Mouse (Mus musculus) c-Kit-positive CD71-positive TER-119-positive erythroid progenitor cells, embryonic 14.5 days (primary cell): ENCODE measurements around the gene Cib4.
A peak's percentile ranks its signal among the peaks of the same experiment; 100 is the strongest.

Source experiments
- DNase-seq: peaks from one replicate; pipeline ENCODE4 v3.0.0-alpha.2; 2013; ENCODE audit warnings: low spot score

Gene Cib4

DNA sequence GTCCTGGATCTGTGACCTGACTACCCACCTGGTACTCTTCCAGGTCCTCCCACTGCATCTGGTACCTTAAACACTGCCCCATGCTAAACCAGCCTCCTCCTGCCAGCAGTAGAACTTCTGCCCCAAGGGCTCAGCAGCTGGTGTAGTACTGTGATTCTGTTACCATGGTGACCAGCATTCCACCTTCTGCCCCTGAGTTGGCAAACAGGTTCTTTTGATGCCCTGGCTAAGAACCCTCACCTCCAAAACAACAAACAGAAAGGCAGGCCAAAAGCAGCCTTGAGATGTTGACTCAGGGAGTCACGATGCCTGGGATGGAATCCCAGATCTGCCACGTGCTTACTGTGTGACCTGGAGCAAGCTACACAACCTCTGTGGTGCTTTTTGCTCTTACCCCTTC, at the start of gene Cib4:
TSS of gene Cib4 (minus strand) at position 139 of the 400 bp plus-strand sequence.
- DNase-seq: no peak

DNA sequence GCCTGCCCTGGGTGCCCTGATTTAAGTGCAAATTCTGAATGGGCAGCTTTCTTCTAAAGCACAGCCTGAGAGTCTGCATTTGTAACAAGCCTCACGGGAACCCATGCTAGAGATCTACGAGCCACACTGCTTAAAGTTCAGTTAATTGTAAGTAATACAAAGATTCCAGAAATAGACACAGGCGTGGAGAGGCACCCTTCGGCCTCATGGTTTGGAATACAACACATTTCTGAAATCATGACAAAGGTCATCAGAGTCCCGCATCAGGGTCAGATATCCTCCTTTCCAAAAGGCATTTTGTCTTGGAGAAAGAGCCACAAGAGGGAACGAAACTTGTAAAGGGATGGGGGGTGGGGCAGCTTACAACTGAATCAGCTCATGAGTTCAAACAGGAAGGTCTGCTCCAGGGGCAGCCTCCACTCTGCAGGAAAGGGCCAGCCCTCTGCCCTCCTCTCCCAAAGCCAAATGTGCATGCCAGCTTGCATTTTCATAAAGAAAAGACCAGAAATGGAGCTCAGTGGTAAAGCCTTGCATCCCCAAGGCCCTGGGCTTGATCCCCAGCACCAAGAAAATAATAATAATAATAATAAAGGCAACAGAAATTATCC, 49.4 kb upstream of the Cib4 start:
- DNase-seq: no peak

DNA sequence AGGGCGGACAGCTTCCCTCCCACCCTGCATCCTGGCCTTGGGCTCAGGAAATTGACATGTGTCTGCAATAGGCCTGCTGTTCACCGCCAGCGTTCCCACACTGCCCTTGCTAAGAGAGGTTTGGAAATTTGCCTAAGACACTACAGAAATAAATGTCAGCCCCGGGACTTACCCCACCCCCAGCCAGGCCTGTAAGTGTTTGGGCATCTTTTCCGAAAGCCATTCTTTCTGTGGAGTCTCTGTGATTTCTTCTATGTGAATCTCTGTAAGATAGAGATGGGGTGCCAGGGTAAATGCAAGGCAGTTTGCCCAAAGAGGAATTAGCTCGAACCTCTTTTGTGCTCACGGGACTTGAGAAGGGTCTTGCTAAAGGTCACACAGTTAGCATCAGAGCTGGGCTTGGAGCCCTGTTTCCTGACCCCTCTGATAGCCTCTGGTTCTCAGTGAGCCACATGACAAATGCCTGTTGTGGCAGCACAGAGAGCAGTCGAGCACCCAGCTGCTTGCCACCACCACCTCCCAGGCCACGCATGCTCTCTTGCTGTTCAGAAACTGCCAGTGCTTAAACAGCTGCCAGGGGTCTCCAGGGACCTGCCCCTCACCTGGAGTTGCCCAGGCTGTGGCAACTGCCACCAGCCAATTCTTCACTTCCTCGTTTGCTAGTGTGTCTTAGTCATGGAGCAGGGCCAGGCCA, 48.3 kb upstream of the Cib4 start:
- no peak for DNase-seq

DNA sequence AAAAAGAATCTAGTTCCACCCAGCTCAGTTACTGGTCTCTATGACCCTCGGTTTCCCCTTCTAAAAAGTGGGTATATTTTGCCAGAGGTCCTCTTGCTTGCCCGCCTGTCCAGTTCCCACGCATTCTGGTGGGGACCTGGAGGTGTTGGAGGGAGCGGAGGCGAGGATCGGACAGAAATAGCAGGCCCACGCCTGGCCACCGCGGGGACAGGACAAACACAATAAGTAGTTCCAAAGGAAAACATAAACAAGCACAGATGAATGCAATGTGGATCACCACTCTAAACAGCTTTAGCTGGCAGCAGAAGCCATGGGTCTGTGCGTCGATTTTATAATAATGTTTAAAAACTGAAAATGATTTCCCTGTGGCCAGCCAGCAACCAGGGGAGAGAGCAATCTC, 47.7 kb upstream of the Cib4 start:
- DNase-seq: no peak

DNA sequence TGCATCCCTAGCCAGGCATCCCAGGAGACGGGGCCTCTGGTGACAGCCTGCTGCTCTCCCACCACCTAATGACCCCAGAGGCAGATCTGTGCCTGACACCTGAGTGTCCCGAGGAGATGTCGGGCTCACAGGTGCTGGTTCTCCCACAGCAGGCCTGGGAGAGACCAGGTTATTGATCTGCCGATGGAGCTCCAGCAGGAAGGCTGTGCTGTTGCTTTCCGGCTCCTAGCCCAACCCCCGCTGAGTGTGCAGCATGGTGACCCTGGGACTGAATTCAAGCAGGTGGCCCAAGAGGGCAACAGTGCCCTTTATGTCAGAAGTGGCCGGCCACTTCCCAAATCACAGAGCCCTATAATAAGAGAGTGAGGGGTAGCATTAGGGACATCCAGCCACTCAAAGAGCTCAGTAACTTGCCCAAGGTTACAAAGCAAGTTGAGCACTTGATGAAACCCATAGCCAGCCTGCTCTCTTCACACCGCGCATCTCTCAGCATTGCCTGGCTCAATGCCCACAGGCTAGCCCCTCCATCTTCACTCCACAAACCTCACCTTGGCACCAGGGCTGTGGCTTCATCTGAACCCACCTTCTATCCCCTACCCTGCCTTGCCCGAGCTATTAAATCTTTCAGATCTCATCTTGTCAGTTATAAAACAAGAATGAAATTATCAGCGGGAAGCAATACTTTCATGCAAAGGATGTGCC, 46.8 kb upstream of the Cib4 start:
- DNase-seq: no peak

DNA sequence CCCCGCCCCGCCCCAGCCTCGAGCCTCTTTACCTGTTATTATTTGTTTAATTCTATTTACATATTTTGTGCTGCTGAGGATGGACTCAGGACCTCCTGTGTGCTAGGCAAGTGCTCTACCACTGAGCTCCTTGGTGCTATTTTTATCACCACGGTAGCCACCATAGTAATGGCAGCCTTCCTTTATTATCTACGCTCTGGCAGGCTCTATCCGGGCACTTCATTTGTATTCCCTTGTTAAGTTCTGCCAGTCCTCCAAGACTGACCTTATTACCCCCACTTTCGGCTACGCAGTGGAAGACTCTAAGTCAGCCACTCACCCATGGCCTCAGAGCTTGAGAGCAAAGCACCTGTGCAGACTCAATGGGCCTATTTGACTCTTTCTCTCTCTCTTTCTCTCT, 46.1 kb upstream of the Cib4 start:
- DNase-seq: no peak

DNA sequence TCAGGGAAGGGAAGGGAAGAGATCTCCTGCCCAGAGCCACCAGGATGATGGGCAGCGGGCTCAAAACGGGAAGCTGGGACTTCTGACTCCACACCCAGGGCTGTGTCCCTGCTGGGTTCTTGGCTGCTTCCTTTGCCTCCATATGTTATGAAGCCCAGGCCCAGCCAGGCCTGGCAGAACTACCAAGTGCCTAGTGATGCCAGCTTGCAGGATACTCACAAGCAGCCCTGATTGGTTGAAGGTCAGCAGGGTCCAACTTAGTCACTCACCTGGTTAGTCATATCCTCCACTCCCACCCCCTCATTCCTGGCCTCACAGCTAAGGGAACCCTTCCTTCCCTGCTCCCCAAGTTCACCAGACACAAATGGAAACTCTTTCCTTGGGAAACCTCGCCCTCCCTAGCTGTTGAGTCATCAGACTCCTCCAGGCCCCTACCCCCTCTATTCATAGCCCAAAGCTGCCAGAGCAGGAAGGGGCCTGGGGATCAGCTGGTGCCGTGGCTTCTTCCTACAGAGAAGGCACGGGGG, 45.6 kb upstream of the Cib4 start:
- no peak for DNase-seq

DNA sequence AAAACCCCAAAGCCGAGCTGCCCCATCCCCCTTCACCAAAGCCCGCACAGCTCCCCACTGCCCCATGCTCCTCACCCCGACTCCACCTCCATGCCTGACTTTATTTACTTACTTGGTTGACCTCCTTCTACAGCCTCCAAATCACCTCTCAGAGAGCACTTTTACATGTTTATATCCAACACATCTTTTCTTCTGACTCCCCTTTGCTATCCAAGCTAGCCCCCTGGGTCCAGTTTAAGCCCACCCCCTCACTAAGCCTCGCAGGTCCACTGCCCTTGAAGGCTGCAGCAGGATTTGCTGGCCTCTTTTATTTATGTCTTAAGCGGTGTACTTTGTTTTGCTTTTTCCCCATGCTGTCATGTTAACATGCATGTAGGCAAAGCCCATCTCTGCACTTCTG, 44.6 kb upstream of the Cib4 start:
- DNase-seq: no peak

DNA sequence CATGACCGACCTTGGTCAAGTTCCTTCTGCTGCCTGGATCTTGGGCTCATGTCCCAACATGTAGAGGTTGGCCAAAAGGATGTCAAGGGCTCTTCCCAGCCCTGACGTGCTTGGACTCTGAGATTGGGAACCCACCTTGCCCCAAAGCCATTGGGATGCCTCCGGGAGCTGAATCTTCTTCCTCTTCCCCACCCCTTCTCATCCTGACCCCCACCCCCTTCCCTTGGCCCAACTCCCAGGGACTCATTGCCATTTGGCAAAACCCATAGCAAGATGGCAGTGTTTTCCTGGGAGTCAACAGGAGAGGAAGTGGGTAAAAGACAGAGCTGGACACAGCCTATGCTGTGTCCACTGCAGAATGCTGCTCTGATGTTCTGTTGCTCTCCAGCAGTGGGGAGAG, 43.9 kb upstream of the Cib4 start:
- DNase-seq: no peak

DNA sequence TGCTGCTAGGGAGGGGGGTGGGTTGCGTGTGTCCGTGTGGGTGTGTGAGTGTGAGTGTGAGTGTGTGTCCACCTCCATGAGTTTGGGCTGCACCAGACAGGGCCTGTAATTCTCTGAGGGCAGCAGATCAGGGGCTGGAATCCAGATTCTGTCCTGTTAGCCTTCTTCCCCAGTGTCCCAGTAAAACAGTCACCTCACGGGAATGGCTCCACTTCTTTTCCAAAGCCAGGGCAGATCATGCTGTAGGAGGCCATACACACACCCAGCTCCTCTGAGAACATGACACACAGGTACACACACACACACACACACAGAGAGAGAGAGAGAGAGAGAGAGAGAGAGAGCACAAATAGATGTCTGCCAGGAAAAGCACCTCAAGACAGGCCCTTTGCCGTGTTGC, 43.4 kb upstream of the Cib4 start:
- DNase-seq: no peak

DNA sequence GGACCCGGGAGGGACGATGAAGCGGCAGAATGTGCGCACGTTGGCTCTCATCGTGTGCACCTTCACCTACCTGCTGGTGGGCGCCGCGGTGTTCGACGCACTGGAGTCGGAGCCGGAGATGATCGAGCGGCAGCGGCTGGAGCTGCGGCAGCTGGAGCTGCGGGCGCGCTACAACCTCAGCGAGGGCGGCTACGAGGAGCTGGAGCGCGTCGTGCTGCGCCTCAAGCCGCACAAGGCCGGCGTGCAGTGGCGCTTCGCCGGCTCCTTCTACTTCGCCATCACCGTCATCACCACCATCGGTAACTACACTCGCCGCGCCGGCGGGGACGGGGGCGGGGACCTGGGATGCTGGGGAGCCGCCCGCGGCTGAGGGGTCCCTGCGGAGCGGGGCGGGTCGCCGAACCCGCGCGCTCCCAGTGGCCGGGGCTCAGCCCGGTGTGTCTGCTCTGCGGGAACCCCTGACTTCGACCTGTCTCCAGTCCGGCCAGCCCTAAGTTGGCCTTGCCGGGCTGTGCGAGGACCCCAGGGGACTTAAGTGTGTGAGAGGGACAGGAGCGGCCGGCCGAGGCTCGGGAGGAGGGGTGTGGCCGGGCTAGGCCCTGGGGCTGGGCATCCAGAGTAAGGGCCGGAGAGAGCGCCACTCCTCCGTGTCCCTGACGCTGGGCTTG, 42.8 kb upstream of the Cib4 start:
- DNase-seq: no peak

DNA sequence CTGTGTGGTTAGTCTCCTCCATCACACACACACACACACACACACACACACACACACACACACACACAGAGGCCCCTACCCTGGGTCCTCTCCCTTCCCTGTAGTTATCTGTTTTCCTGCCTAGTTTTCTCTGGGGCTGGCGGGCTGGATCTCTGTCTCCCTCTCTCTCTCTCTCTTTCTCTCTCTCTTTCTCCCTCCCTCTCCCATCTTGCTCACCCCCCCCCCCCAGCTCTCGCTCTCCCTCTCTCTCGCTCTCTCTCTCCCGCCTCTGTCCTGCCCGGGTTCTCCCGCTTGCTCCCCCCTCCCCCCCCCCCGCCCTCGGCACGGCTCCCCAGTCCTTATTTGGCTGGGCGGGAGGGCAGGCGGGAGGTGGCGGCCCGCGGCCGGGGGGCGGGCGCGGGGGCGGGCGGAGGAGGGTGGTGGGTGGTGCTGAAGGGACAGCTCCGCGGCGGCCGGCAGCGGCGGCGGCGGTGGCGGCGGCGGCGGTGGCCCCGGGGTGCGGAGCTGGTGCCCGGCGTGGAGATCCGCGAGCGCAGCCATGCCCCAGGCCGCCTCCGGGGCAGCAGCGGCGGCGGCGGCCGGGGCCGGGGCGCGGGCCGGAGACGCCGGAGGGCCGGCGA, 42.2 kb upstream of the Cib4 start, which contains the start of gene Kcnk3:
TSS of gene Kcnk3 (plus strand) at position 490 of the 620 bp plus-strand sequence.
- DNase-seq: no peak

DNA sequence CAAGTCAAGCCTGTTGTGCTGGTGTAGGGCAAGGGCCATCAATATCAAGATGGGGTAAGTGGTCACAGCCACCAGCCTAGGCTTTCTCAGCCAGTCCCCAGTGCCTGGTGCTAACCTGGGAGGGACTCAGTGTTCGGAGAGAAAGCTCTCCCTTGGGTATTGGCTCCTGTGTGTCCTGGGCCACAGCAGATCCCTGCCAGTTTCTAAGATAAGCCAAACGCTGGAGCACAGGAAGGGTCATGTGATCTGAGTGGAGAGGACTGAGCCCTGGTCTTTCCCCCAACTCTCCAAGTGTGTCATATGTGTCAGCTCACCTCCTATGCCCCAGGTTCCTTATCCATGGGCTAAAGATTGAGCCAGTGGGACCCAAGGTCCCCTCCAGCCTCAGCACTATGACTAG, 41.5 kb upstream of the Cib4 start:
- no peak for DNase-seq

DNA sequence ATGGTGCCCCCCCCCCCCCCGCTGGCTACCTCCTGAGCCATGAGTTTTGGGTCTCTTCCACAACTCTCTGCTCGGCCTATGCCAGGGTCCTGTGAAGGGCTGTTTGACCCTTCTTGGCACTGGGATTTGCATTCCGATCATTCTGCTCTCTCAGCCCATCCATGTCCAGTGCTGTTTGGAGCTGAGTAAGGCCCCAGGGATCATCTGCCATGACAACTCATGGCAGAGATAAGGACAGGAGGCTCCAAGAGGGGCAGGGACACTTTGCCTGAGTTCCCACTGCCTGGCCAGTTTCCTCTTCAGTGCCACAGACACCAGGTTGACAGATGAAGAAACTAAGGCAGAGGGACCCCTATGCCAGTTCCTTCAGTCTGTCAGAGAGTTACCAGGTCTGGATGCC, 41.0 kb upstream of the Cib4 start:
- DNase-seq: no peak

DNA sequence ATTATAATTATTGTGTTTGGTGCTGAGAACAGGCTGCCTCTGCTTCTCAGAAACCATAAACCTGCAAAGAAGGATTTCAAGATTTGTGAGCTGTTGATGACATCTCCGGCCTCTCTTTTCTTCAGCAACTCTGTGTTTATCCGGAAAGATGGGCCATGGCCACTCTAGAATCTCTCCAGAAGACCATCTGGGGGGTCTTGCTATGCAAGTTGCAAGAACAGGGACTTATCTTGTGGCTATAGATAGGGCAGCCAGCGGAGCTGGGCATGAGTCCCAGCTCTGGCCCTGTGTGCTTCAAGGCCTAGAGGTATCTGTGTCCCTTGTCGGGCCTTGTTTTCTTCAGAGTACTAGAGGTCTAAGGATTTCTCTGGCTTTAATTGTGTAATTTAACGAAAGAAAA, 36.4 kb upstream of the Cib4 start:
- no peak for DNase-seq

DNA sequence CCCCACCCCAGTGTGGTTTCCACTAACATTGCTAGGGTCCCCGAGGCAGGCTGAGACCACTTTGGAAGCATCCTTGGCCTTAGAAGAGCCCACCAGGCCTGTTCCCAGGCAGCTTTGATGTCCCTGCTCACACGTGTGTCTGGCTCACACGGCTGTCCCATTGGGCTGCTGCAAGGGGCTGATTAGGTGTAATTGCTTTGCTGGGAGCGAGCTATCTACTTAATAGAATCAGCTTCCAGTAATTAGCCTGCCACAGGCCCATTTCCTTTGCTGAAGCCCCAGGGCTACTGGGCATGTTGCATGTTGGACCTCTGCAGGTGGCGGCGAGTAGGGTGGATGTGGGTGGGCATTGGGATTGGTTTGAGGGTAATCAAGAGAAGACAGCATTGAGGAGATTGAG, 35.1 kb upstream of the Cib4 start:
- no peak for DNase-seq

DNA sequence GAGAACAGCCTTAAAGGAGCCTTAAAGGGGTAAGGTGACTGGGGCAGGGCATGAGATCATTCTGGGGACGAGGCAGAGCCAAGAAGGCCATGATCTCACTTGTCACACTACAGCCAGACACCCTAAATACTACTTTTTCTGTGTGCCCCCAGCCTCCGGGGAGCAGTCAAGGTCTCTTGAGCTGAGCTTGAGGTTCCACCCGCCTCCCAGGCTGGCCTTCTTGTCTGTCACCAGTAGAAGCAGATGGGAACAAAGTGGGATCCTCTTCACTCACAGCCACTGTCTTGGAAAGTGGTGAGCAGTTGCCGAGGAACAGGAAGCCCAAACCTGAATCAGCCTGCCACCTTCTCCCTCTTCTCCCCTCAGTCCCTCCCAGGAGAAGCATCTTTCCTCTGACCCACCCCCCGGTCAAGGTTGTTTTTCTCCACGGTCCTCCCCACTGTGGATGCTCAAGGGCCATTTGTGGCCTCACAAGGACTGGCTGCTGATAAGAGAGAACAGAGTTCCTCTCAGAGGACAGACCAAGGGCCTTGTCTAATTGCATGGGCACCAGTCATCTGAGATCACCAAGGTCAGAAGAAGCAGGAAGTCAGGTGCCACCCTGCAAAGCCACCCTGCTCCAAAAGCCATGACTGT, 32.9 kb upstream of the Cib4 start:
- DNase-seq: no peak

DNA sequence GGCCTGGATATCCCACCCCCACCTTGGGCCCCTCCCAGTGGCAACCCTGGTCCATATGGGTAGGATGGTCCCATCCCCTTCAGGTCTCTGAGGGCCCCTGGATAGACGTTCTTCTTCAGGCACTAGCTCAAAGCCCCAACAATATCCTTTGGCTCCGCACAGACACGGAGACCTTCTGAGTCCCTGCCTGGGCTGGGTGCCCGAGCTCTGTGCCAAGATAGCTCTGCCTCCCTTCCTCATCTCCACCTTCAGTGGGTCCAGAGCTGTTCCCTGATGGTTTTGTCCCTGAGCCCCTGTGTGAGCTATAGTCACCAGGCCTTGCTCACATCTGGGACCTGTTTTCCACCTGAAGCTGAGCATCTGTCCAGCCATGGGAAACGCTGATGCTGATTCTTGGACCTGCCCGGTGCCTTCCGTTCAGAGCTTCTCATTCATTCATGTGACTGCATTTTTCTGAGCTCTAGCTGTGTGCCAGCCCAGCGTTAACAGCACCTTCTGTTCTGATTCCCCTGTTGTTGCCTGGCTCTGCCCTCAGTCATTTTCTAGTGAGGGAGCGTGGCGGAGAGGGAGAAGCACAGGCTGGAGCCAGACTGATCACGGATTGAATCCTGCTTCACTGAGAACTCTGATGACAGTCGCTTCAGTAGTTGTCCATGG, 32.1 kb upstream of the Cib4 start:
- DNase-seq: no peak

DNA sequence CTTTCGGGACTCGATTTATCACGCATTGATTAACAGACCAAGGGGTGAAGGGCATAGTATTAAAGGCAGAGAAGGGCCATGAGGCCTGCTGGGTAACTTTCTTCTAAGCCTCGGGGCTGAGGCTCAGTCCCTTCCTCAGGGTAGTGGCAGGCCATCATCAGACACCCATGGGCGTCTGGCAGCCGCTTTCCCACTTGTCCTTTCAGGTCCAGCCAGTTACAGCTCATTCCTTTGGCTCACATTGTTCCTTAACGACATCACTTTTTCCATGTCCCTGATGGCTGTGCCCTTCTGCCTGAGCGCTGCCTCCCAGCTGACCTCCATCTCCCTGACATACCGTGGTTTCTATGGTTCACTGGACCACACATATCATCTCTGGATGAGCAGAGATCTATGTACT, 31.6 kb upstream of the Cib4 start:
- DNase-seq: no peak

DNA sequence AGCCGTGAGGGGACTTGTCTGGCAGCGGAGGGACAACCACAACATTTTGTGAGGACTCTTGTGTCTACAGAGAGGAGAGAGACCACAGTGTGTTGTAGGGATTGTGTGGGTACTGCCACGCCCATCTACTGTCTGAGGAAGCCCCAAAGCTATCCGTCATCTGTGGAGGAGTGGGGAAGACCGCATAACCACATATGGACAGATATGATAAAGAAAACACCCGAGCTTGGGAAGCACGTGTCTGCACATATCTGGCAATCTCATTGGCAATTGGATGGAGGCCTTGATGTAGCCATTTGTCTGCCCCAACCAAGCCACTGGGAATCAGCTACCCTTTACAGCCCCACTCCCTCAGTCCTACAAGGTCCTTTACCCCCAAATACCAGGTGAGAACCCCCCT, 30.6 kb upstream of the Cib4 start:
- peak; percentile 5 for DNase-seq

DNA sequence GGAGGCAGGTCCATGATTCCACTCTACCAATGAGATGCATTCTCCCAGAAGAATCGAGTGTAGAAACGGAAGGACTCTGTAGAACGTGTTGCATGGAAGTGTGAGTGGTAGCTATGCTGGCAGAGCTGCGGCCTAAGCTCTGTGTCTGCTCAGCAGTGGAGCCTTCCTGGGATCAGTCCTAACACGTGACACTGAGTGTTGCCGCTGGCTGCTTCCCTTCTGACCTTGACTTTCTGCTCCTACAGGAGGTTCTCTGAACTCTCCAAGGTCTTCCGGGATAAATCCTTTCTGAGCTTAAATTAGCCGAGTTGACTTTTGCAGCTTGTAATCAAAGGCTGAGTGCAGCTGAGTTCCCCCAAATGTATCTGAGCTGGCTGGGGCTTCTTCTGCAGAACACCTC, 28.7 kb upstream of the Cib4 start:
- DNase-seq: no peak
